Mouse (Mus musculus): ENCODE data around the gene Cytl1.

Cytl1 gene

GRCm38 (mm10) chr5:37769031-37769430 lies 33.7 kb downstream of the Cytl1 start:
- DNase-seq (ENCODE audit: low read depth, low spot score) = no peak

- DNase-seq (ENCODE audit: low read depth, low spot score) = no peak
These were observed 35.6 kb downstream of the Cytl1 start for GRCm38 (mm10) chr5:37770870-37771269.

- DNase-seq (ENCODE audit: low read depth, low spot score) = no peak
These were observed 38.7 kb downstream of the Cytl1 start for GRCm38 (mm10) chr5:37774011-37774410.

GRCm38 (mm10) chr5:37775681-37776080 lies 40.4 kb downstream of the Cytl1 start:
- DNase-seq (ENCODE audit: low read depth, low spot score) = no peak

- DNase-seq (ENCODE audit: low read depth, low spot score) = no peak
These were observed 48.0 kb downstream of the Cytl1 start for GRCm38 (mm10) chr5:37783306-37783705.

GRCm38 (mm10) chr5:37784847-37785391 lies 49.6 kb downstream of the Cytl1 start:
- DNase-seq (ENCODE audit: low read depth, low spot score) = no peak
